Mouse (Mus musculus) B cell, adult 67 days (primary cell): Measurements from ENCODE around the gene Nat8f1. TPM values are rescaled to one million over a fixed set of nuclear protein-coding genes. Genes with fewer than 3 reads are reported as not detected.

ENCODE experiments used
- total RNA-seq, 2 experiments: library from RNA; stranded (reverse); gene quantifications; 4 replicates each; pipeline ENCODE4 v1.2.4; 2023

The Nat8f1 gene
- 1 to 10 TPM; 1.8 to 5.9 TPM for total RNA-seq

GRCm38 (mm10) chr6:85915539-85916513 lies at the start of gene Nat8f1:
Gene Nat8f1, minus strand, starts transcription at chr6:85915687.

GRCm38 (mm10) chr6:85961101-85962091 lies 45.9 kb upstream of the Nat8f1 start, which contains the start of gene Dusp11:
Gene Dusp11, minus strand, starts transcription at chr6:85961667.

DNA sequence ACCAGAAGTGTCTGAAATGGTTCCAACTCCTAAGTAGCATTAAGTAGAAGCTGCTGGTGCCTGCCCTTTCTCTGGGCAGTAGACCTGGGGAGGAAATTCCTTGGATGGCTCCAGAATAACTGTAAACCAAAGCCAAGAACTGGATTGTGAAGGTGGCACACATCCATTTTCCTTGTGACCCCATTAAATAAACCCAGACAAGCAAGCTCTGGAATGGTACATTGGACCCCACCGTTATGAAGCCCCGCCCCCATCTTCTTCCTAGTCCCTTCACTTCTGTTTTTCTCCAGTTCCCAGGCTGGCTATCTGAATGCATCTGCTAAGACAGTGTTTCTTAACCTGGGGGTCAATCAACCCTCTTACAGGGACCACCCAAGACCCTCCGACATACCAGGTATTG lies 3.9 kb downstream of the Nat8f1 start, which contains the start of gene Tprkb:
TSS of gene Tprkb (plus strand) at position 279 of the 400 bp plus-strand sequence.

DNA sequence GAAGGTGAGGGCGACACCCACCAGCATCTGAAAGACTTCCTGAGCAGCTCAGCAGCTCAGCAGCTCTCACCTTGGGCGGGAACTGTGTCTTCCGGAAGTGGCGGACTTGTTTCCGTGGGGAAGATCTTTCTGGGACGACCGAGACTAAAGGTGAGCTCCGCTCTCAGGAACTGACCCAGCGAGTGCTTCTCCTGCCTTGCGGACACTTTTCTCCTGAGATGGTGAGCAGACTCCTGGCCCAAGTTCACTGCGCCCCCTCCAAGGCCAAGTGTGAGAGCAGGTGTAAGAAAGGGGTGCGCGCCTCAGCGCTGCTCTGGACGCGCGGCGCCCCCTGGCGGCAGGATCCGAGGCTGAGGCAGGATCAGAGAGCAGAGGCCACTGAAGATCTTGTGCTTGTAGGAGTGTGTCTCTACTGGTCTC lies 10.8 kb downstream of the Nat8f1 start, which contains the start of gene Nat8f4:
TSS of gene Nat8f4 (minus strand) at position 243 of the 420 bp plus-strand sequence.

GRCm38 (mm10) chr6:85869006-85869405 lies 46.5 kb downstream of the Nat8f1 start, which contains the start of gene Nat8f2:
Gene Nat8f2, minus strand, starts transcription at chr6:85869158.

Other genes with a start within 250 kb of the Nat8f1 start
- gene Nat8f7, start 202.5 kb downstream of the Nat8f1 start, total RNA-seq: not detected
- not detected for gene Nat8f3, start 149.9 kb downstream of the Nat8f1 start, total RNA-seq
- not detected for gene Nat8f6, start 94.7 kb downstream of the Nat8f1 start, total RNA-seq
- not detected for gene Nat8f5, start 94.7 kb downstream of the Nat8f1 start, total RNA-seq
- not detected for gene Nat8, start 83.6 kb downstream of the Nat8f1 start, total RNA-seq
- gene Nat8f2, start 46.5 kb downstream of the Nat8f1 start, total RNA-seq: under 1 TPM; 0.18 to 0.26 TPM
- 1 to 10 TPM; 3.0 to 3.3 TPM for gene Nat8f4, start 10.8 kb downstream of the Nat8f1 start, total RNA-seq
- 10 to 100 TPM; 19.7 to 22.7 TPM for gene Tprkb, start 3.8 kb downstream of the Nat8f1 start, total RNA-seq
- gene Dusp11, start 46.0 kb upstream of the Nat8f1 start, total RNA-seq: 100 to 1,000 TPM; 207 to 241 TPM
- gene Figla, start 100.5 kb upstream of the Nat8f1 start, total RNA-seq: not detected
- not detected for gene Add2, start 113.0 kb upstream of the Nat8f1 start, total RNA-seq